28 mouse cellular contexts compared by ENCODE assay signal in genomic region chr16:30673662-30674061, GRCm38 (mm10).
DNase-seq lines count a peak whose midpoint lies in the region; ATAC-seq and TF ChIP-seq lines count a peak whose summit lies in the region.
"Had no signal": no experiment of that assay in that cellular context is flagged by ENCODE, and none has a peak within 500 bp of the region (broad histone marks: within the 10 kb centered on the region; RNA-seq: fewer than 3 reads in every experiment).

No protein-coding gene starts in this region.

- H3K4me2 ChIP-seq in embryonic facial prominence, embryonic 14.5 days (ENCODE audit: low read depth, low read length), result no peak overlapping the region
- H3K4me2 ChIP-seq: embryonic facial prominence, embryonic 15.5 days; heart, embryonic 12.5 days; intestine, embryonic 15.5 days; liver, embryonic 13.5 days; lung, embryonic 14.5 days; midbrain, embryonic 15.5 days; neural tube, embryonic 12.5 days had no signal

- H3K36me3 ChIP-seq in embryonic facial prominence, embryonic 14.5 days (ENCODE audit: control insufficient read depth, insufficient read depth, low read length), result no peaks in the 10 kb centered on the region
- H3K36me3 ChIP-seq: embryonic facial prominence, embryonic 15.5 days; G1E; heart, embryonic 12.5 days; hindbrain, embryonic 10.5 days; intestine, embryonic 15.5 days; liver, embryonic 13.5 days; midbrain, embryonic 15.5 days; neural tube, embryonic 12.5 days had no signal

- no peak overlapping the region for H3K9ac ChIP-seq in embryonic facial prominence, embryonic 14.5 days (ENCODE audit: low read depth, low read length)
- H3K9ac ChIP-seq: embryonic facial prominence, embryonic 15.5 days; heart, embryonic 12.5 days; intestine, embryonic 15.5 days; liver, embryonic 13.5 days; lung, embryonic 14.5 days; midbrain, embryonic 15.5 days; neural tube, embryonic 12.5 days had no signal

- no peaks in the 10 kb centered on the region for H3K4me1 ChIP-seq in embryonic facial prominence, embryonic 14.5 days (ENCODE audit: control insufficient read depth, insufficient read depth, low read length)
- H3K4me1 ChIP-seq: hindbrain, embryonic 10.5 days; intestine, embryonic 15.5 days; liver, embryonic 13.5 days; midbrain, embryonic 15.5 days; neural tube, embryonic 12.5 days had no signal

- H3K9me3 ChIP-seq in embryonic facial prominence, embryonic 14.5 days (ENCODE audit: control insufficient read depth, low read length), result no peaks in the 10 kb centered on the region
- H3K9me3 ChIP-seq: embryonic facial prominence, embryonic 15.5 days; G1E; heart, embryonic 12.5 days; hindbrain, embryonic 10.5 days; intestine, embryonic 15.5 days; liver, embryonic 13.5 days; midbrain, embryonic 15.5 days; neural tube, embryonic 12.5 days had no signal

- intact Hi-C loops in gastrocnemius, adult 2 months (cut with DNase I), result loop anchor here (5.0 kb wide), 1 partner anchor 61 kb away; no protein-coding TSS in a partner anchor
- intact Hi-C loops in gastrocnemius, postnatal 14 days (cut with DNase I; ENCODE audit: low total_unique reads), result no loop called here

- no peak for ATAC-seq in embryonic facial prominence, embryonic 14.5 days (ENCODE audit: low read depth)
- ATAC-seq: hindbrain, embryonic 16.5 days; intestine, embryonic 15.5 days; midbrain, embryonic 15.5 days had no signal

- no peak for TF ChIP-seq CTCF in gastrocnemius, adult 2 months (IDR thresholded peaks at IDR 0.05)

- H3K4me3 ChIP-seq in gastrocnemius, adult 2 months, result no peak overlapping the region
- no peak overlapping the region for H3K4me3 ChIP-seq in embryonic facial prominence, embryonic 14.5 days (ENCODE audit: low read depth, low read length)
- H3K4me3 ChIP-seq: embryonic facial prominence, embryonic 15.5 days; heart, embryonic 12.5 days; hindbrain, embryonic 10.5 days; intestine, embryonic 15.5 days; liver, embryonic 13.5 days; midbrain, embryonic 15.5 days; neural tube, embryonic 12.5 days had no signal

- WGBS in embryonic facial prominence, embryonic 14.5 days, result 64% methylated on average over 15 of the region's 15 CpGs

- H3K27ac ChIP-seq in gastrocnemius, adult 2 months, result no peak overlapping the region
- H3K27ac ChIP-seq in embryonic facial prominence, embryonic 14.5 days (replicated peaks; ENCODE audit: low read depth, low read length), result no peak overlapping the region
- H3K27ac ChIP-seq: embryonic facial prominence, embryonic 15.5 days; hindbrain, embryonic 10.5 days; intestine, embryonic 15.5 days; liver, embryonic 13.5 days; macrophage; midbrain, embryonic 15.5 days; neural tube, embryonic 12.5 days had no signal

- no peaks in the 10 kb centered on the region for H3K27me3 ChIP-seq in embryonic facial prominence, embryonic 14.5 days (replicated peaks; ENCODE audit: control insufficient read depth, insufficient read depth, low read length)
- H3K27me3 ChIP-seq: CH12.LX; embryonic facial prominence, embryonic 15.5 days; heart, embryonic 12.5 days; intestine, embryonic 15.5 days; liver, embryonic 13.5 days; midbrain, embryonic 15.5 days; neural tube, embryonic 12.5 days had no signal

- DNase-seq in cerebellum, postnatal 36 days, result peak; percentile 29
- DNase-seq in cerebellum, adult 9-11 months, result no peak
- DNase-seq in gastrocnemius, adult 2 months, result peak; percentile 56
- no peak for DNase-seq in gastrocnemius, postnatal 14 days
- DNase-seq in right cerebral cortex, postnatal 4 days, result peak; percentile 33
- no peak for DNase-seq in right cerebral cortex, postnatal 36 days (ENCODE audit: low spot score in 2 of 2)
- DNase-seq in embryonic facial prominence, embryonic 14.5 days (ENCODE audit: low spot score), result peak; percentile 61
- DNase-seq: adrenal gland, adult 2 months; B cell, adult 2 months; cerebellum, adult 18-20 months; gastrocnemius, postnatal 25 days; heart, adult 18-20 months; heart, postnatal 10 days; kidney, adult 8-10 months; kidney, postnatal 10 days; liver, embryonic 13.5 days; lung, embryonic 14.5 days; right cerebral cortex, postnatal 25 days had no signal

Comparison
In these comparisons a context has a peak if more than half of its experiments do, and no peak if none do; other contexts are left out.
1. DNase-seq: peak in cerebellum, postnatal 36 days (2 of 2), gastrocnemius, adult 2 months (single experiment), right cerebral cortex, postnatal 4 days (single experiment) and embryonic facial prominence, embryonic 14.5 days (single experiment); none in cerebellum, adult 9-11 months (single experiment), gastrocnemius, postnatal 14 days (single experiment) and right cerebral cortex, postnatal 36 days (0 of 2).